ENCODE assay signal across 8 mouse cellular contexts in genomic region chr10:128891296-128892094, GRCm38 (mm10). TPM values are rescaled to one million over a fixed set of nuclear protein-coding genes. Genes with fewer than 3 reads are reported as not detected.
DNase-seq lines count a peak whose midpoint lies in the region; ATAC-seq lines count a peak whose summit lies in the region.

TSS of gene Gdf11 (minus strand) at chr10:128891718.

- peaks cover 51% of the 10 kb centered on the region for H3K4me1 ChIP-seq in forebrain, embryonic 12.5 days
- peaks cover 45% of the 10 kb centered on the region for H3K4me1 ChIP-seq in hindbrain, embryonic 15.5 days (replicated peaks)
- H3K4me1 ChIP-seq in limb, embryonic 10.5 days: peaks cover 60% of the 10 kb centered on the region

- under 1% methylated on average over 46 of the region's 89 CpGs for WGBS in forebrain, embryonic 12.5 days
- under 1% methylated on average over 58 of the region's 89 CpGs for WGBS in hindbrain, embryonic 15.5 days
- WGBS in limb, embryonic 10.5 days: under 1% methylated on average over 60 of the region's 89 CpGs

- peak; percentile 90 for ATAC-seq in forebrain, embryonic 12.5 days (ENCODE audit: low FRiP score)
- ATAC-seq in hindbrain, embryonic 15.5 days (ENCODE audit: low FRiP score, low read depth): peak; percentile 86

- H3K36me3 ChIP-seq in forebrain, embryonic 12.5 days (replicated peaks): peaks cover 15% of the 10 kb centered on the region
- peaks cover 9% of the 10 kb centered on the region; the same call in 1 of the 2 replicates for H3K36me3 ChIP-seq in hindbrain, embryonic 15.5 days
- peaks cover 19% of the 10 kb centered on the region for H3K36me3 ChIP-seq in limb, embryonic 10.5 days

- peaks cover 15% of the 10 kb centered on the region for H3K27me3 ChIP-seq in forebrain, embryonic 12.5 days
- peaks cover 5% of the 10 kb centered on the region for H3K27me3 ChIP-seq in hindbrain, embryonic 15.5 days
- H3K27me3 ChIP-seq in limb, embryonic 10.5 days (ENCODE audit: low read depth, poor library complexity, severe bottlenecking): peaks cover 18% of the 10 kb centered on the region

- peak within 1 kb of the TSS; percentile 84 for H3K9ac ChIP-seq in forebrain, embryonic 12.5 days
- peak within 1 kb of the TSS; percentile 85 for H3K9ac ChIP-seq in hindbrain, embryonic 15.5 days

- peak; percentile 29 for DNase-seq in kidney, adult 11 months
- no peak for DNase-seq in kidney, adult 8-10 months
- DNase-seq in R1 (ENCODE audit: low read depth, low spot score): peak; percentile 83
- peak; percentile 90 for DNase-seq in limb, embryonic 10.5 days (ENCODE audit: low spot score)
- peak; percentile 91 for DNase-seq in mesoderm, embryonic 11.5 days (ENCODE audit: low read depth, low spot score)
- DNase-seq in testis, postnatal 10 days (ENCODE audit: low spot score): peak; percentile 68

- H3K9me3 ChIP-seq in forebrain, embryonic 12.5 days: no peaks in the 10 kb centered on the region
- no peaks in the 10 kb centered on the region for H3K9me3 ChIP-seq in hindbrain, embryonic 15.5 days
- no peaks in the 10 kb centered on the region for H3K9me3 ChIP-seq in limb, embryonic 10.5 days (replicated peaks)

- H3K4me3 ChIP-seq in forebrain, embryonic 12.5 days (replicated peaks): peak within 1 kb of the TSS; percentile 78
- peak within 1 kb of the TSS; percentile 77 for H3K4me3 ChIP-seq in hindbrain, embryonic 15.5 days
- H3K4me3 ChIP-seq in limb, embryonic 10.5 days: peak within 1 kb of the TSS; percentile 93

- H3K4me2 ChIP-seq in forebrain, embryonic 12.5 days: peak within 1 kb of the TSS; percentile 91
- peak within 1 kb of the TSS; percentile 91 for H3K4me2 ChIP-seq in hindbrain, embryonic 15.5 days

- peak within 1 kb of the TSS; percentile 95 for H3K27ac ChIP-seq in forebrain, embryonic 12.5 days
- H3K27ac ChIP-seq in hindbrain, embryonic 15.5 days (replicated peaks): peak within 1 kb of the TSS; percentile 92
- peak within 1 kb of the TSS; percentile 95 for H3K27ac ChIP-seq in limb, embryonic 10.5 days

RNA-seq across cellular contexts. Expression of gene Gdf11, which starts in this region (rescaled TPM):
- 9.3 and 9.6 TPM in 2 replicates for polyA plus RNA-seq in forebrain, embryonic 12.5 days (2016; fragmentation: Nextera tagmentation; extraction: Ambion mirVana)
- polyA plus RNA-seq in hindbrain, embryonic 15.5 days (2015; fragmentation: Nextera tagmentation; extraction: Ambion mirVana): 8.6 and 8.9 TPM in 2 replicates
- polyA plus RNA-seq in limb, embryonic 10.5 days (2016; fragmentation: Nextera tagmentation; extraction: Ambion mirVana): 16.2 TPM in 2 replicates

Comparison
In these comparisons a context has a peak if more than half of its experiments do, and no peak if none do; other contexts are left out.
1. DNase-seq: peak in kidney, adult 11 months (single experiment), R1 (single experiment), limb, embryonic 10.5 days (single experiment), mesoderm, embryonic 11.5 days (single experiment) and testis, postnatal 10 days (single experiment); none in kidney, adult 8-10 months (0 of 2).
2. Peak in every context shown above with its lines, with median percentiles within 50 percentile points of each other: H3K27ac ChIP-seq and H3K4me3 ChIP-seq.